Mouse (Mus musculus) embryonic fibroblast, embryonic 13.5 days (primary cell): ENCODE results near the gene Cldnd2.

Source experiments
- CTCF ChIP-seq: IDR thresholded peaks from 2 replicates; pipeline ENCODE4 v1.5.1; 2011; ENCODE audit warnings: mild to moderate bottlenecking, control low read depth, low read length, moderate library complexity, borderline replicate concordance; ENCODE audit not compliant: insufficient read depth
- POLR2A ChIP-seq: IDR thresholded peaks from 2 replicates; pipeline ENCODE4 v1.6.1; 2011; ENCODE audit warnings: low read depth, mild to moderate bottlenecking, control low read depth, low read length, moderate library complexity

- TF ChIP-seq CTCF: no peak
- TF ChIP-seq POLR2A: no peak
These were observed 41.1 kb upstream of the Cldnd2 start for GRCm38 (mm10) chr7:43399501-43399900.
